Mouse (Mus musculus) heart, adult 18-20 months (tissue): ENCODE data around the gene Nol4l. TPM values are rescaled to one million over a fixed set of nuclear protein-coding genes. Genes with fewer than 3 reads are reported as not detected.
"Not testable (repeated sequence)": the region's sequence is repeated elsewhere in the genome, so short reads cannot be mapped to it uniquely, and the experiment has no call there.

Experiments used
- DNase-seq, 2 experiments: peaks; one replicate each; pipeline ENCODE4 v3.0.0; 2021 to 2022; ENCODE audit warnings: mixed read lengths in 1 of 2
- total RNA-seq, 2 experiments: library from RNA; stranded (reverse); gene quantifications; 2 replicates each; pipeline ENCODE4 v1.2.3; 2021

Nol4l gene
- total RNA-seq, 2 experiments from 2014 or later: 3.3 to 3.8 TPM

DNA sequence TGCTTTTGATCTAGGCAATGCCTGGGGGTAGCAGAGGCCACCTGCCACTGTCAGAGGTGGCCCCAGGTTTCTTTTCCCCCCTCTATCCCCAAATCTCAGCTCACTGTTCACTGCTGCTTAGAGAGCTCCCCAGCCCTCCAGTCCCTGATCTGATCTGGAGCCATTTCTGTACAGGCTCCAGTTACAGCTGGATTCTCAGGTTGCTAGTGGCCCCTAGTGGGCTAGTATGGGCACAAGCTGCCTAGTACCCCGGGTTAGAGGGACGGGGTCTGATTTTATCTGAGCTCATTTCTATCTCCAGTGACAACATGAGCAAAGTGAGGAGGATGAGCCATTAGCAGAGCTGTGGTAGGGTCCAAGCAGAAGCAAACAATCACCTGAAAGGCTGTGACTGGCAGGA, 115.2 kb downstream of the Nol4l start:
- DNase-seq: peak in 1 of 2 experiments; percentile 48

DNA sequence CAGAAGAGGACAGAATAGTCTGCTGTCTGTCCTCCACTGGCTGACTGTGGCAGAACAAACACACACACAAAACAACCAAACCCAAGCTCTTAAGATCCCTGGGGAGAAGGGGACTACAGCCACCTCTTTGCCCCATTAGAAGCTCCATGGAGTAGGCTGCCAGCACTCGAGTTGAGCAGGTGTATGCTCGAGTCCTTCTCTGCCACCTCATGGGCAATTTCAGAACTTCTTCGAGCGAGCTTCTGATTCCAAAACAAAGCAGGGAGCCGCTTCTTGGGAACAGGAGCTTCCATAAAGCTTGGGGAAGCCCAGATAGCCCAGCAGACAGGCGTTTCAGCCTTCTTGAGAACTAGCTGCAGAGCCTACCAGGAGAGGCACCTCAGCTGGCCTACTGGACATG, 117.2 kb downstream of the Nol4l start:
- DNase-seq: no peak

DNA sequence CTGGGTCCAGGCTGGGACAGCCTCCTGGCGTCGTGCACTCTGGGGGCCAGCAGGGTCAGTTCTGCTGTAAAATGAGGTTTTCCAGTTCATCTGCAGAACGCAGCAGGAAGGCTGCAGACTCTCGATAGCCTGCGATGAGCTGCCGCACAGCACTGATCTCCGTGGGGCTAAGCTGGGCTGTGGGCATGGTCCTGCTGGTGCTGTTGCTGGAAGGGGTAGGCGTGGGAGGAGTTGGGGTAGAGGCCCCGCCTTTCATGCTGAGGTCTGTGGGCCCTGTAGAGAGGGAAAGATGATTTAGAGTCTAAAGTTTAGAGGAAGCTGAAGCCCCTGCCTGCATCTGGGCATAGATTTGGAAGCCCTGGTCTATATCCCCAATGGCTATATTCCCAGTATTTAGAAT, 118.2 kb downstream of the Nol4l start:
- no peak for DNase-seq

DNA sequence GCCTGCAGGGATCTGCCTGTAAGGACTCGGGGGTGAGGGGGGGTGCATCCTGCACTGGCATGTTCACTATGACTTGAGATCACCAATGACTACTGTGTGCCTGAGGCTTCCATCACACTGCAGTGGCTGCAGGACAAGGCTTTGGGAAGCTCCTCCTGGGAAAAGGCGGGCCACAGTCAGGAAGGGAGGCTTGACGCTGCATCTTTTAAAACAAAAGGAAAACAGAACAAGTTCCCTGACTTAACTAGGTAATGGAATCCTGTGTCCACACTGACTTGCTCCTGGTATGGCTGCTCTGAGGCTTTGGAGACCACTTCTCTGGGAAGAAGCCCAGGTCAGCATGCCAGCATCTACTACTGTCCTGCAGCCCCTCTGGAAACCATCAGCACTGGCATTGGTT, 120.8 kb downstream of the Nol4l start:
- peak in 1 of 2 experiments; percentile 15 for DNase-seq

DNA sequence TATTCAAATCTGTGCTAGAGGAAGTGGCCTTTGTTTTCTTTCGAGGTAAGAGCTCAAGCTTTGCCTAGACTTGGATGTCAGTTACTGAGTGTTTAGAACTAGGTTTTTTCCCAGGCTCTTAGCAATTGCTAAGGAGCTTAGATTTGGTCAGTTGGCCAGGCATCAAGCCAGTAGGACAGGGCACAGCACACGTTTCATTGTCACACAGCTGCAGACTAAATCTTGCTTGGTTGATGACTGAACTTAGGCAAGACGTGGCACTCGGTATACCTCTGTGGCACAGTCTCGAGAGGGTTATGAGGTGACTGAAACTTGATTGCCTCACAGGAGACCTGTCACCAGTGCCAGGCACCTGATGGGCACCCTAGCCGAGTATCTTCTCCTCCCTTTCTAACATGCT, 122.9 kb downstream of the Nol4l start:
- no peak for DNase-seq

DNA sequence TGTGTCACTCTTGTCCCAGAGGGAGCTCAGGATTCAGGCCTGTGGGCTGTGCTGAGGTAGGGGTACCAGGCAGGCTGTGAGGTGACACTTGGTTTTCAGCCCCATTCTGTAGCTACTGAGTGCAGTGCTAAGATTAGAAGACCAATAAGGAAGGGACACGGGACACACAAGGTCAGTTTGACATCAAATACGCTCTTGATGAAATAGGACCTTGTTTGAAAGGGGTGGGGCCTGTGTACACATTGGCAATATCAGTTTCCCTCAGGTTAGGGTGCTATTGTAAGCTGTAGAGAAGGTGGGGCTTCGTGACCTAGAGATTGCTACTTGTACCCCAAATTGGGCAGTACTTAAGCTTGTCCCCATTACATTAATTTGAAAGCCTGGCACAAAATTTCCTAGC, 124.9 kb downstream of the Nol4l start:
- no peak for DNase-seq

DNA sequence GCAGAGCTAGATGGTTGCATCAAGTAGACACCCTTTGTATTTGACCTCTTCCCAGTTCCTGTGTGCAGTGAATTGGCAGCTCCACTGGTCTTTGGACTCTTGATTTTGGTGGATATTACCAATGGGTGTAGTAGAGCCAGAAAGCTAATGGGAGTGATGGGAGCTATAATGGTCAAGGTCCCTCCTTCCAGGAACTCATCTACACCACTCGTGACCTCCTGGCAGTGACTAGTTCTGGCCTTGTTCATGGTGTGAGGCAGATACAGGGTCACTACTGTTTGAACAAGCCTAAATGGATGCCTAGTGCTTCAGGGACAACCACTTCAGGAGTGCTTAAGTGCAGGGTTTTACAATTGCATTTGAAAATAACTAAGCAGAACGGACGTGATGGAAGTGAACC, 125.7 kb downstream of the Nol4l start:
- no peak for DNase-seq

DNA sequence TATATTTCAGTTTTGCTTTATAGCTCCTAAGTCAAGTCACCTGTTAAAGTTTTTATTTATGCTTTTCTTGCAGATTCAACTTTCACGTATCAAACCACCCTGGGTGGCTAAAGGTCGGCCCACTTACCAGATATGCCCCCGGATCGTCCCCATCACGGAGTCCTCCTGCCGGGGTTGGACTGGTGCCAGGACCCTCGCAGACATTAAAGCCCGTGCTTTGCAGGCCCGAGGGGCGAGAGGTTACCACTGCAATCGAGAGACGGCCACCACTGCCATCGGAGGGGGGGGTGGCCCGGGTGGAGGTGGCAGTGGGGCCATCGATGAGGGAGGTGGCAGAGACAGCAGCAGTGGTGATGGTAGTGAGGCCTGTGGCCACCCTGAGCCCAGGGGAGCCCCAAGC, 130.6 kb downstream of the Nol4l start:
- DNase-seq: no peak

DNA sequence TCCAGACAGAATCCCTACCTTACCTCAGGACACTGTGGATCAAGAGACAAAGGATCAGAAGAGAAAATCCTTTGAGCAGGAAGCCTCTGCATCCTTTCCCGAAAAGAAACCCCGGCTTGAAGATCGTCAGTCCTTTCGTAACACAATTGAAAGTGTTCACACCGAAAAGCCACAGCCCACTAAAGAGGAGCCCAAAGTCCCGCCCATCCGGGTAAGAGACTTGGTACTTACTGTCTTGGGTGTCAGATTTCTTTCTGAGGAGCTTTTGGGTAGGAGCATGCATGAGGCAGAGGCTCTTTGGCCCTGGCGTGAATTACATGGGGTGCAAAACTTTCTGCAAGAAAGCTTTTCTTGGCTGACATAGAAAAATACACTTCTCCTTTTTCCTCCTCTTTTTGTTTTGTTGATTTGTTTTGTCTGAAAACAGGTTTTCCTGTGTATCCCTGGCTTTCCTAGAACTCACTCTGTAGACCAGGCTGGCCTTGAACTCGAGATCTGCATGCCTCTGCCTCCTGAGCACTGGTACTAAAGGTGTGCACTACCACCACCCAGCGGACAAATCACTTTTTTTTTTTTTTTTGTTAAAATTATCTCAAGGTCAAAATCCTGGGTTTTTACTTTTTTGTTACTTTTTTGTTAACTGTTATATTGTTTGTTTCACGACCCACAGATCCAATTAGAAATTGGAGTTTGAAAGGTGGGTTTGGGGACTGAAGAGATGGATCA, 131.8 kb downstream of the Nol4l start:
- no peak for DNase-seq

DNA sequence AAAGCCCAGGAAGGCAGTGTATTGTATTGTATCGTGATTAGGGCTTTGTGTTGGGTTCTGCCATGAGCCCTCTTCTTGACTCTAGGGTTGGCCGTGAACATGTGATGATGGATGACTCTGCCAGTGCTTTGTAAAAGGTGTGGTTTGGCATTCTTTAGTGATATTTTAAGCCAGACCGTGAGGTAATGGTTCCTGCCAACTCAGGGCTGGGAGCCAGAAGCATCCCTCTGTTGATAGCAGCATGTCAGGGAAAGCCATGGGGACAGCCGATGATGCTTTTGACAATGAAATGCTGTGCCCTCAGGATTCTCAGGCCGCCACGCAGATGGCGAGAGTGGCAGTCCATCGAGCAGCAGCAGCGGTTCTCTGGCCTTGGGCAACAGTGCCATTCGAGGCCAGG, 136.7 kb downstream of the Nol4l start:
- DNase-seq: peak; percentile 50 to 60

DNA sequence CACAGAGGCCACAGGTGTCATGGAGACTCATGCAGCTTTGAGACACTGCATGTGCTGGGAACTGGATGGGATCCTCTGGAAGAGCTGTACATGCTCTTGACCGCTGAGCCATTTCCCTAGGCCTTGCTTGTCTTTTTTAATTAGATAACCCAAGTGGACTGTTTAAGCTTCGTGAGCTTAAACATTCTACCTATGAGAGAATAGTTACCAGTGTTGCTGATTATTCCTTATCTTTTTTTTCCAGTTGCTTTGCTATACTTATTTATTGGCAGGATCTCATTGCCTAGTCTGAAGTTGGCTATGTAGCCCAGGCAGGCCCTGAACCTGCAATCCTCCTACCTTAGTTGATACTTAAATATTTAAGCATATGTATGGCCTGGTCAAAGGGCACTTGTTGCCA, 139.9 kb downstream of the Nol4l start:
- no peak for DNase-seq

DNA sequence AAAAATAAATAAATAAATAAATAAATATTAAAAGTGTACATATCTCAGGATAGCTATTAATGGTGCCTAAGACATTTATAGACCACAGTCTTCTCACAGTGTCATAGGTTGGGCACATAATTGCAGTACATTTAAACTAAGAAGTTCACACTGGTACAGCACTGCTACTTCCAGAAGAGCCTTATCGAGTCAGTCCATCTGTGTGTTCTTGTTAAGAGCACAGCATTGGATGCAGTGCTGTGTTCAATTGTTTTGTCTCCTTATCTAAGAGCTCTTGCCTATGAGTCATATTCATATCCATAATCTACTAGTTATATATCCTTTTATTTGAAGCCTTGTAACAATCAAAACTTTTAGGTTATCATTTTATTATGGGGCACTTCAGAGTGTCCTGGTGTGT, 149.3 kb downstream of the Nol4l start:
- DNase-seq: no peak

DNA sequence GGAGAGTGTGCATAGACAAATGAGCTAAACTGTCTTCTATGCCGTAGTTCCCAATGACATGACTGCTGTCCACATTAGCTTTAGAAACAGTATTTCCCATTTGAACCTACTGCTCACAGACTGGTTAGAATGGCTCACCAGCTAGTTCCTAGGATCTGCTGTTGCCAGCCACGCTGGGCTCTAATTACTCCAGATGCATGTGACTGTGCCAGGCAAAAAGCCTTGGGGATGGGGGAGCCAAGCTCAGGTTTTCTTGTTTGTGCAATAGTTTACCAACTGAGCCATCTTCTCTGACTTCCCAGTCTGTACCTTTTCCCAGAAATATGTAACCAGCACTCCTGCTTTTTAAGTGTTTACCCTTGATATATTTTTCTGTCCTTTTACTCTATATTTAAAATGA, 154.4 kb downstream of the Nol4l start:
- no peak for DNase-seq

DNA sequence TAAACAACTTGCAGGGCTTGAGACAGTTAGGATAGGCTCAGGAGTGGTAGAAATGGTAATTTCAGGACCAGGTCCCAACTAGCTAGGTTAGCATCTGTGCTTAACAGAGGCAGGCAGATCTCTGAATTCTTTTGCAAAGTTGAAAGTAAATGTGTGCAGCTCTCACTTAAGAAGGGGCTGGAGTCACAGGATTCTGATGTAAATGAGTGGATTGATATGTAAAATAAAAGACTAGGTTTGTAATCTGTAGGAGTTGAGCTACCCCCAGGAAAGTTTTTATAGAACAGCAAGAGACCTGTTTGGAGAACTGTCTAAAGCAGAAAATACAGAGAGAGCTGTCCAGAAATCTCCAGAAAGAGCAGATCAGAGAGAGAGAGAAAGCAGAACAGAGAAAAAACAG, 158.9 kb downstream of the Nol4l start:
- no peak for DNase-seq

DNA sequence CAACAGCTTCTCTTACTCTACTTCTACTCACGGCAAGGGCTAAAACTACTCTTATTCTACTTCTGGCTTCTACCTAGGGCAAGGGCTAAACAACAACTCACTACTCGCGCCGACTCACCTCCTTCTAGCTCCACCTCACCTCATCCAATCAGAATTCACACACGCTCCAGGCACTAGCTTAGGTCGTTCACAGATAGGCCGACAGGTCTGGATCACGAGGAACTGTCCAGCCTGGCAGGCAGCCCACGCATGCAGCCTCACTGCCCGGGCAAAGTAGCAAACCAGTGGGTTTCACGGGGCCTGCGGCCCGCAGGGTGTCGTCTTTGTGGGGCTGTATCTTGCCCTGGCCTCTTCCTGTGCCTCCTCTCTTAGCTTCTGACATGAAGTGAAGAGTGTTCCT, 165.2 kb downstream of the Nol4l start:
- not testable (repeated sequence) for DNase-seq

DNA sequence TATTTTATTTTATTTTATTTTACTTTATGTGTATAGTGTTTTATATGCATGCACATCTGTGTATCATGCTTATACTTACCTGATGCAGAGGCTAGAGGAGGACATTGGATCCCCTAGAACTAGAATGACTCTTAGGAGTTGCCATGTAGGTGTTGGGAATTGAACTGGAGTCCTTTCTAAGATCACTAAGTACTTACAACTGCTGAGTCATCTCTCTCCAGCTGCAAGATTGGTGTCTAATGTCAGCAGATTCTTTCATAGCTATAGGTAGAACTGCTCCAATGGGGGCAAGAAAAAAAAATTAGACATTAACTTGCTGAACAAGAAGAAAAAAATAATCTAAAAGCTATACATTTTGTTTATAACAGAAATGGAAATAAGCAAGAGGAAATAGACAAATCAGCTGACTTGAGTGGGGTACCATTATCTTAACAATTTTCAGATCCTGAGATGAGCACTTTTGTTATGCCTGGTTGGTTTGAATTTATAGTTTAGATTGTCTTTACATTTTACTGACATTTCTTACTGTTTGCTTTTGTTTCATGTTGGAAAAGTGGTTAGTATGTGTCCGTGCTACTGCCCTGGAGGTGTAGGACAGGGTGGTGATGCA, 168.6 kb downstream of the Nol4l start:
- no peak for DNase-seq

Other genes starting within 250 kb of the Nol4l start
- 1 to 10 TPM; 7.6 to 8.1 TPM for gene Kif3b, start 238.6 kb downstream of the Nol4l start, total RNA-seq
- 10 to 100 TPM; 17.1 to 17.3 TPM for gene Asxl1, start 184.1 kb downstream of the Nol4l start, total RNA-seq
- not detected for gene 4930404H24Rik, start 37.2 kb downstream of the Nol4l start, total RNA-seq
- gene Commd7, start 102.8 kb upstream of the Nol4l start, total RNA-seq: 10 to 100 TPM; 15.3 to 15.8 TPM
- 1 to 10 TPM in 1 of 2 experiments, under 1 TPM in 1; 0.57 to 1.1 TPM for gene Dnmt3b, start 119.5 kb upstream of the Nol4l start, total RNA-seq
- not detected for gene Dnmt3c, start 166.7 kb upstream of the Nol4l start, total RNA-seq
- gene Mapre1, start 211.3 kb upstream of the Nol4l start, total RNA-seq: 10 to 100 TPM; 49.6 to 50.9 TPM
- gene Efcab8, start 250.0 kb upstream of the Nol4l start, total RNA-seq: not detected